Mouse (Mus musculus): ENCODE results near the gene Chaf1b. TPM values are rescaled to one million over a fixed set of nuclear protein-coding genes. Genes with fewer than 3 reads are reported as not detected.

The Chaf1b gene
- polyA plus RNA-seq, 1 experiment from 2014 or later = 80.0 TPM

GRCm38 (mm10) chr16:93917712-93918678, 34.3 kb downstream of the Chaf1b start:
- Histone ChIP-seq H3K4me1 (ENCODE audit: control insufficient read depth, insufficient read depth, low read length) (no peaks in the 10 kb centered on the region), H3K27me3 (ENCODE audit: control insufficient read depth, insufficient read depth, low read length) (no peaks in the 10 kb centered on the region), H3K27ac (ENCODE audit: low read length) (no peak overlapping the region), H3K4me3 (ENCODE audit: low read depth, low read length) (no peak overlapping the region), H3K36me3 (ENCODE audit: control insufficient read depth, insufficient read depth, low read length) (no peaks in the 10 kb centered on the region), H3K9ac (replicated peaks; ENCODE audit: low read depth, low read length) (no peak overlapping the region), H3K9me3 (ENCODE audit: control insufficient read depth, low read depth, low read length) (no peaks in the 10 kb centered on the region), H3K4me2 (replicated peaks; ENCODE audit: low read depth, low read length) (0 out of 2 replicates have a peak overlapping the region, but pooled peaks have one; percentile 13)
- peak; percentile 53 for ATAC-seq (ENCODE audit: insufficient number of reproducible peaks, insufficient read depth, low FRiP score, low read depth)
- 28% methylated on average over 22 of the region's 22 CpGs for WGBS

GRCm38 (mm10) chr16:93918679-93919060, 35.0 kb downstream of the Chaf1b start:
- WGBS = 64% methylated on average over 8 of the region's 8 CpGs
- 0 out of 2 replicates have a peak overlapping the region, but pooled peaks have one; percentile 13 for H3K4me2 ChIP-seq (replicated peaks; ENCODE audit: low read depth, low read length)
- ATAC-seq (ENCODE audit: insufficient number of reproducible peaks, insufficient read depth, low FRiP score, low read depth) = no peak

GRCm38 (mm10) chr16:93919189-93919588, 35.5 kb downstream of the Chaf1b start:
- Histone ChIP-seq H3K36me3 (ENCODE audit: control insufficient read depth, insufficient read depth, low read length) (no peaks in the 10 kb centered on the region), H3K27me3 (ENCODE audit: control insufficient read depth, insufficient read depth, low read length) (no peaks in the 10 kb centered on the region), H3K9ac (replicated peaks; ENCODE audit: low read depth, low read length) (no peak overlapping the region), H3K4me2 (replicated peaks; ENCODE audit: low read depth, low read length) (no peak overlapping the region), H3K9me3 (ENCODE audit: control insufficient read depth, low read depth, low read length) (no peaks in the 10 kb centered on the region), H3K4me1 (ENCODE audit: control insufficient read depth, insufficient read depth, low read length) (no peaks in the 10 kb centered on the region), H3K4me3 (ENCODE audit: low read depth, low read length) (no peak overlapping the region), H3K27ac (ENCODE audit: low read length) (no peak overlapping the region)
- ATAC-seq (ENCODE audit: insufficient number of reproducible peaks, insufficient read depth, low FRiP score, low read depth) = no peak
- 74% methylated on average over 19 of the region's 20 CpGs for WGBS

More at GRCm38 (mm10) chr16:93918679-93919060, 35.0 kb downstream of the Chaf1b start:
- Histone ChIP-seq H3K36me3 (ENCODE audit: control insufficient read depth, insufficient read depth, low read length) (no peaks in the 10 kb centered on the region), H3K9me3 (ENCODE audit: control insufficient read depth, low read depth, low read length) (no peaks in the 10 kb centered on the region), H3K9ac (replicated peaks; ENCODE audit: low read depth, low read length) (no peak overlapping the region), H3K4me1 (ENCODE audit: control insufficient read depth, insufficient read depth, low read length) (no peaks in the 10 kb centered on the region), H3K4me3 (ENCODE audit: low read depth, low read length) (no peak overlapping the region), H3K27ac (ENCODE audit: low read length) (no peak overlapping the region), H3K27me3 (ENCODE audit: control insufficient read depth, insufficient read depth, low read length) (no peaks in the 10 kb centered on the region)

DNA sequence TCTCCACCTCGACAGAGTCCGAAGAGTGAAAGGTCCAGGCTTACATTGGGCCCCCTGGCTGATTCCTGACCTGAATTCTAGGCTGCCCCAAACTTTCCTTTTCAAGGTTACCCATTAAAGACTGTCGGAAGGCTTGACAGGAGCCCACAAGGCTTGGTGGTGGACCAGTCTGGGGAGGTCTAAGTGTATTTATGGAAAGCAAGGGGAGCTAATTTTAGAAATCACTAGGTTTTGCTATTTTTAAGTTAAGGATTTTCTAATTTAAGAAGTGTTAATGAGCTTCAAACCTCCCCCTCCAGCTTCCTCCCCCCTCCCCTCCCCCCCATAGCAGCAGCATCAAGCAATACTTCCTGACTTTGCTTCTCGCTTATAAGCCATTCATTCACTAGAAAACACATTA, 37.0 kb downstream of the Chaf1b start:
- H3K36me3 ChIP-seq (ENCODE audit: control insufficient read depth, insufficient read depth, low read length) = no peaks in the 10 kb centered on the region
- H3K4me1 ChIP-seq (ENCODE audit: control insufficient read depth, insufficient read depth, low read length) = no peaks in the 10 kb centered on the region
- H3K4me2 ChIP-seq (replicated peaks; ENCODE audit: low read depth, low read length) = no peak overlapping the region
- no peak overlapping the region for H3K4me3 ChIP-seq (ENCODE audit: low read depth, low read length)
- no peak for ATAC-seq (ENCODE audit: insufficient number of reproducible peaks, insufficient read depth, low FRiP score, low read depth)
- no peak overlapping the region for H3K27ac ChIP-seq (ENCODE audit: low read length)
- 0 out of 2 replicates have a peak, but pooled peaks cover 3% of the 10 kb centered on the region for H3K27me3 ChIP-seq (ENCODE audit: control insufficient read depth, insufficient read depth, low read length)
- no peak overlapping the region for H3K9ac ChIP-seq (replicated peaks; ENCODE audit: low read depth, low read length)
- WGBS = 70% methylated on average over 4 of the region's 4 CpGs
- no peaks in the 10 kb centered on the region for H3K9me3 ChIP-seq (ENCODE audit: control insufficient read depth, low read depth, low read length)

- WGBS = 85% methylated on average over 5 of the region's 5 CpGs
These were observed 39.2 kb downstream of the Chaf1b start for GRCm38 (mm10) chr16:93922835-93923389.

GRCm38 (mm10) chr16:93923788-93924187, 40.1 kb downstream of the Chaf1b start:
- 0 out of 2 replicates have a peak, but pooled peaks cover 3% of the 10 kb centered on the region for H3K27me3 ChIP-seq (ENCODE audit: control insufficient read depth, insufficient read depth, low read length)
- no peak overlapping the region for H3K4me2 ChIP-seq (replicated peaks; ENCODE audit: low read depth, low read length)
- H3K36me3 ChIP-seq (ENCODE audit: control insufficient read depth, insufficient read depth, low read length) = no peaks in the 10 kb centered on the region
- H3K4me3 ChIP-seq (ENCODE audit: low read depth, low read length) = no peak overlapping the region
- 59% methylated on average over 7 of the region's 7 CpGs for WGBS
- no peak overlapping the region for H3K27ac ChIP-seq (ENCODE audit: low read length)
- no peak for ATAC-seq (ENCODE audit: insufficient number of reproducible peaks, insufficient read depth, low FRiP score, low read depth)
- H3K9ac ChIP-seq (replicated peaks; ENCODE audit: low read depth, low read length) = no peak overlapping the region
- no peaks in the 10 kb centered on the region for H3K9me3 ChIP-seq (ENCODE audit: control insufficient read depth, low read depth, low read length)
- no peaks in the 10 kb centered on the region for H3K4me1 ChIP-seq (ENCODE audit: control insufficient read depth, insufficient read depth, low read length)

More at GRCm38 (mm10) chr16:93922835-93923389, 39.2 kb downstream of the Chaf1b start:
- H3K27ac ChIP-seq (ENCODE audit: low read length) = no peak overlapping the region
- H3K4me3 ChIP-seq (ENCODE audit: low read depth, low read length) = no peak overlapping the region
- no peaks in the 10 kb centered on the region for H3K9me3 ChIP-seq (ENCODE audit: control insufficient read depth, low read depth, low read length)
- H3K36me3 ChIP-seq (ENCODE audit: control insufficient read depth, insufficient read depth, low read length) = no peaks in the 10 kb centered on the region
- H3K4me1 ChIP-seq (ENCODE audit: control insufficient read depth, insufficient read depth, low read length) = no peaks in the 10 kb centered on the region
- no peak for ATAC-seq (ENCODE audit: insufficient number of reproducible peaks, insufficient read depth, low FRiP score, low read depth)
- 0 out of 2 replicates have a peak, but pooled peaks cover 3% of the 10 kb centered on the region for H3K27me3 ChIP-seq (ENCODE audit: control insufficient read depth, insufficient read depth, low read length)
- H3K4me2 ChIP-seq (replicated peaks; ENCODE audit: low read depth, low read length) = no peak overlapping the region
- H3K9ac ChIP-seq (replicated peaks; ENCODE audit: low read depth, low read length) = no peak overlapping the region

DNA sequence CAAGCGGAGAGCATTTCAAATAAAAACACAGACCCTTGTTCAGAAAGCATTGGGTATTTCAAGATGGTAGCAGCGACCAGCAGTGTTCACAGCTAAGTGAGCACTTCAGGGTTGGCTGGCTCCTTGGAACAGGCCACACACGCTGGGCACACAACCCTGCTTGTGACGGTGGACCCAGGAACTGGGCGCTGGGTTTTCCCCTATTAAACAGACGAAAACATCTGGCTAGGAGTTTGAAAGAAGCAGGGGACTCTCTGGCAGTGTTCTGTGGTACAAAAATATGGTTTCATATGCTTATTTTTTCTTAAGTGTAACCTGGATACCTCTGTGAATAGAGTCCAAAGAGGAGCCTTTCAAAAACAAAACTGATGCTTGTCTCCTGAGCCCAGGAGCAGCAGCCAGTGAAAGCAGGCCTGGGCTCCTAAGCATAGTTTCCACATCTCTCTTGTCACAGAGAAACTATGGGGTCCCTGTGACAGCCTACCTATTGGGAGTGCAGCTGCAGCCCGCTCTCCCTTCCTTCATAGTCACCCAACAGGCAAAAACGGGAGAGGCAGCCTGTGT, 42.1 kb downstream of the Chaf1b start:
- Histone ChIP-seq H3K4me3 (ENCODE audit: low read depth, low read length) (no peak overlapping the region), H3K36me3 (ENCODE audit: control insufficient read depth, insufficient read depth, low read length) (no peaks in the 10 kb centered on the region), H3K9ac (replicated peaks; ENCODE audit: low read depth, low read length) (no peak overlapping the region), H3K27ac (ENCODE audit: low read length) (no peak overlapping the region), H3K9me3 (ENCODE audit: control insufficient read depth, low read depth, low read length) (no peaks in the 10 kb centered on the region), H3K4me1 (ENCODE audit: control insufficient read depth, insufficient read depth, low read length) (no peaks in the 10 kb centered on the region), H3K27me3 (ENCODE audit: control insufficient read depth, insufficient read depth, low read length) (0 out of 2 replicates have a peak, but pooled peaks cover 3% of the 10 kb centered on the region), H3K4me2 (replicated peaks; ENCODE audit: low read depth, low read length) (no peak overlapping the region)
- ATAC-seq (ENCODE audit: insufficient number of reproducible peaks, insufficient read depth, low FRiP score, low read depth) = no peak
- 82% methylated on average over 8 of the region's 8 CpGs for WGBS

DNA sequence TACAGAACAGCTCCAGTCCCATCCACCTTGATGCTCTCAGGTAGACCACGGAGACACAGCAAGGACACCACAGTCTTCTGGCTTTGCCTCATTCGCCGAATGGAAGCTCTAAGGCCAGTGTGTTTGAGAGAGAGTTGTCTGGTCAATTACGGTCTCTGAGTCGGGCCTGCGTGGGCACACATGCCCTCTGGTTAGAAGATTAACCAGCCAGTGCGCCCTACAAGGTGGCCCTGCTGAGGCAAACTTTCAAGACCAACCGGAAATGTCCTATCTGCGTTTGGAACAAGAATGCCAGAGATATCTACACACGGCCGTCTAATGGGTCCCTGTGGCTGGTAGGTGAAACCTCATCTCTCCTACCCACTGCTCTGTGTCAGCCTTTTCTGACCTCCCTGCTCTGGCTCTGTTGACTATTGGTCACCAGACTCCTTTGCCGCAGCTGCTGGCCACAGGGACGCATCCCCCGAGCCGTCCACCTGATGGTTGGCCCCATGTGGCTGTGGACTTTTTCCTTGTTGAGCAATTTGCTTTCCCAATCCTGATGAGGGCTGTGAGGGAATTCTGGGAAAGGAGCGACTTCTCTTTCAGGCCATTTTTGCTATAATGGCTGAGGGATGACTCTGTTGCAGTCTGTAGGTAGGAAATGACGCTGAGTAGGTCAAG, 45.8 kb downstream of the Chaf1b start:
- no peak overlapping the region for H3K27ac ChIP-seq (ENCODE audit: low read length)
- no peak overlapping the region for H3K9ac ChIP-seq (replicated peaks; ENCODE audit: low read depth, low read length)
- no peaks in the 10 kb centered on the region for H3K4me1 ChIP-seq (ENCODE audit: control insufficient read depth, insufficient read depth, low read length)
- H3K4me3 ChIP-seq (ENCODE audit: low read depth, low read length) = no peak overlapping the region
- no peak for ATAC-seq (ENCODE audit: insufficient number of reproducible peaks, insufficient read depth, low FRiP score, low read depth)
- H3K4me2 ChIP-seq (replicated peaks; ENCODE audit: low read depth, low read length) = no peak overlapping the region
- WGBS = 85% methylated on average over 17 of the region's 17 CpGs
- H3K27me3 ChIP-seq (ENCODE audit: control insufficient read depth, insufficient read depth, low read length) = 0 out of 2 replicates have a peak, but pooled peaks cover 3% of the 10 kb centered on the region
- no peaks in the 10 kb centered on the region for H3K36me3 ChIP-seq (ENCODE audit: control insufficient read depth, insufficient read depth, low read length)
- no peaks in the 10 kb centered on the region for H3K9me3 ChIP-seq (ENCODE audit: control insufficient read depth, low read depth, low read length)
